Mouse (Mus musculus) liver, adult 2 months (tissue): ENCODE results near the gene Prr5l. TPM values are rescaled to one million over a fixed set of nuclear protein-coding genes. Genes with fewer than 3 reads are reported as not detected.
A peak's percentile ranks its signal among the peaks of the same experiment; 100 is the strongest.

Source experiments
- DNase-seq: peaks from one replicate; pipeline ENCODE4 v3.0.0-alpha.2; 2011; ENCODE audit warnings: low read depth, low spot score; ENCODE audit errors: extremely low read depth
- H3K27ac ChIP-seq: fragments of 200-500 bp; replicated peaks from 2 replicates; pipeline ENCODE4 v1.5.1; 2012; ENCODE audit warnings: low read depth, mild to moderate bottlenecking, control low read depth, inconsistent platforms, low read length; ENCODE audit not compliant: insufficient read depth
- H3K27me3 ChIP-seq: fragments of 200-500 bp; 2 replicates; pipeline ENCODE4 v1.6.1; 2012; ENCODE audit warnings: mild to moderate bottlenecking, moderate library complexity, low read length, inconsistent platforms; ENCODE audit not compliant: control insufficient read depth, insufficient read depth
- H3K36me3 ChIP-seq: fragments of 200-500 bp; 2 replicates; pipeline ENCODE4 v1.6.1; 2012; ENCODE audit warnings: low read length, inconsistent platforms; ENCODE audit not compliant: control insufficient read depth, insufficient read depth
- H3K4me1 ChIP-seq: fragments of 200-500 bp; 2 replicates; pipeline ENCODE4 v1.6.1; 2011; ENCODE audit warnings: low read length; ENCODE audit not compliant: control insufficient read depth, insufficient read depth
- H3K4me3 ChIP-seq: fragments of 200-500 bp; 2 replicates; pipeline ENCODE4 v1.5.1; 2011; ENCODE audit warnings: low read depth, mild to moderate bottlenecking, control low read depth, low read length, moderate library complexity; ENCODE audit not compliant: insufficient read depth
- H3K79me2 ChIP-seq: fragments of 200-500 bp; 2 replicates; pipeline ENCODE4 v1.6.1; 2012; ENCODE audit warnings: inconsistent platforms, mild to moderate bottlenecking, low read length, moderate library complexity; ENCODE audit not compliant: control insufficient read depth, insufficient read depth
- H3K9ac ChIP-seq: fragments of 200-500 bp; 2 replicates; pipeline ENCODE4 v1.6.1; 2012; ENCODE audit warnings: low read depth, mild to moderate bottlenecking, control low read depth, inconsistent platforms, low read length
- CTCF ChIP-seq: fragments of 200-500 bp; IDR thresholded peaks from 2 replicates; pipeline ENCODE4 v1.5.1; 2011; ENCODE audit warnings: low read depth, low read length, control low read depth
- POLR2A ChIP-seq: fragments of 200-500 bp; IDR thresholded peaks from 2 replicates; pipeline ENCODE4 v1.6.1; 2011; ENCODE audit warnings: low read length, control low read depth; ENCODE audit not compliant: insufficient read depth; ENCODE audit errors: extremely low read depth
- WGBS: fragments of 180-500 bp; shearing (Covaris S2); methylation state at CpG from one replicate; pipeline ENCODE4 v1.1.7; 2018; 5-methylcytosine and 5-hydroxymethylcytosine counted together
- polyA plus RNA-seq: library from polyadenylated mRNA; depleted of rRNA; stranded (reverse); fragments of >200 nt; gene quantifications from 2 replicates; pipeline ENCODE4 v1.2.3, GENCODE M21; 2012
- total RNA-seq: library from RNA; depleted of rRNA; stranded (reverse); fragments of >200 nt; gene quantifications from 2 replicates; pipeline ENCODE4 v1.2.3, GENCODE M21; 2014

Gene Prr5l
- total and polyA plus RNA-seq, 2 experiments, result 0.72 to 1.4 TPM

GRCm38 (mm10) chr2:101888886-101889285 lies 6.1 kb upstream of the Prr5l start:
- no peak overlapping the region for H3K4me3 ChIP-seq
- no peak for TF ChIP-seq CTCF
- no peak for TF ChIP-seq POLR2A
- no peak for DNase-seq

GRCm38 (mm10) chr2:101885768-101886438 lies 3.1 kb upstream of the Prr5l start, which contains the start of gene Commd9:
Commd9 (plus strand) TSS chr2:101886247.
- peak; percentile 87 for DNase-seq
- Histone ChIP-seq H3K27ac (0 out of 2 replicates have a peak within 1 kb of the TSS, but pooled peaks have one; percentile 27), H3K36me3 (no peaks in the 10 kb centered on the region), H3K9ac (peak within 1 kb of the TSS; percentile 74), H3K27me3 (no peaks in the 10 kb centered on the region), H3K79me2 (peaks cover 10% of the 10 kb centered on the region; the same call in 1 of the 2 replicates), H3K4me3 (peak within 1 kb of the TSS; percentile 80), H3K4me1 (0 out of 2 replicates have a peak, but pooled peaks cover 3% of the 10 kb centered on the region)
- TF ChIP-seq CTCF (no peak), POLR2A (0 out of 2 replicates have a peak, but pooled peaks have one; percentile 25)
- WGBS, result 10% methylated on average over 22 of the region's 22 CpGs

More at GRCm38 (mm10) chr2:101888886-101889285, 6.1 kb upstream of the Prr5l start:
- H3K79me2 ChIP-seq, result peaks cover 19% of the 10 kb centered on the region; the same call in 1 of the 2 replicates
- no peak overlapping the region for H3K27ac ChIP-seq
- 93% methylated on average over 8 of the region's 8 CpGs for WGBS
- H3K36me3 ChIP-seq, result no peaks in the 10 kb centered on the region
- no peak overlapping the region for H3K9ac ChIP-seq
- no peaks in the 10 kb centered on the region for H3K27me3 ChIP-seq
- H3K4me1 ChIP-seq, result 0 out of 2 replicates have a peak, but pooled peaks cover 3% of the 10 kb centered on the region

GRCm38 (mm10) chr2:101884286-101884685 lies 1.5 kb upstream of the Prr5l start:
- Histone ChIP-seq H3K27ac (no peak overlapping the region), H3K9ac (no peak overlapping the region), H3K4me3 (no peak overlapping the region), H3K4me1 (0 out of 2 replicates have a peak, but pooled peaks cover 3% of the 10 kb centered on the region), H3K79me2 (peaks cover 10% of the 10 kb centered on the region; the same call in 1 of the 2 replicates), H3K36me3 (no peaks in the 10 kb centered on the region), H3K27me3 (no peaks in the 10 kb centered on the region)
- no peak for TF ChIP-seq CTCF
- peak; percentile 68 for DNase-seq
- WGBS, result 24% methylated on average over 2 of the region's 2 CpGs

GRCm38 (mm10) chr2:101881471-101882162 lies 1.2 kb downstream of the Prr5l start:
- H3K9ac ChIP-seq, result no peak overlapping the region
- no peaks in the 10 kb centered on the region for H3K79me2 ChIP-seq
- H3K36me3 ChIP-seq, result no peaks in the 10 kb centered on the region
- 73% methylated on average over 9 of the region's 9 CpGs for WGBS
- H3K27ac ChIP-seq, result no peak overlapping the region
- no peaks in the 10 kb centered on the region for H3K27me3 ChIP-seq
- TF ChIP-seq CTCF, result no peak
- TF ChIP-seq POLR2A, result no peak
- peak; percentile 23 for DNase-seq
- no peak overlapping the region for H3K4me3 ChIP-seq
- no peaks in the 10 kb centered on the region for H3K4me1 ChIP-seq

- peak; percentile 50 for TF ChIP-seq CTCF
- no peak for TF ChIP-seq POLR2A
- H3K4me1 ChIP-seq, result peaks cover 2% of the 10 kb centered on the region; the same call in 1 of the 2 replicates
- H3K79me2 ChIP-seq, result no peaks in the 10 kb centered on the region
- peak overlapping the region; percentile 58 for H3K9ac ChIP-seq
- DNase-seq, result peak; percentile 49
- 0 out of 2 replicates have a peak, but pooled peaks cover 3% of the 10 kb centered on the region for H3K27me3 ChIP-seq
- no peak overlapping the region for H3K27ac ChIP-seq
- WGBS, result 18% methylated on average over 14 of the region's 14 CpGs
- peak overlapping the region; percentile 36; the same call in 1 of the 2 replicates for H3K4me3 ChIP-seq
- no peaks in the 10 kb centered on the region for H3K36me3 ChIP-seq
Measured at GRCm38 (mm10) chr2:101871179-101871578, 11.6 kb downstream of the Prr5l start.
